Mouse (Mus musculus) cortical plate, adult 2 months (tissue): ENCODE data around the gene Slc10a1.

ENCODE experiments used
- CTCF ChIP-seq: fragments of 200-500 bp; IDR thresholded peaks from 2 replicates; pipeline ENCODE4 v1.5.1; 2011; ENCODE audit warnings: mild to moderate bottlenecking, control low read depth, low read length; ENCODE audit not compliant: insufficient read depth; ENCODE audit errors: extremely low read depth
- POLR2A ChIP-seq: fragments of 200-500 bp; IDR thresholded peaks from 2 replicates; pipeline ENCODE4 v1.6.1; 2011; ENCODE audit warnings: mild to moderate bottlenecking, low read length, control low read depth; ENCODE audit not compliant: insufficient read depth; ENCODE audit errors: extremely low read depth

DNA sequence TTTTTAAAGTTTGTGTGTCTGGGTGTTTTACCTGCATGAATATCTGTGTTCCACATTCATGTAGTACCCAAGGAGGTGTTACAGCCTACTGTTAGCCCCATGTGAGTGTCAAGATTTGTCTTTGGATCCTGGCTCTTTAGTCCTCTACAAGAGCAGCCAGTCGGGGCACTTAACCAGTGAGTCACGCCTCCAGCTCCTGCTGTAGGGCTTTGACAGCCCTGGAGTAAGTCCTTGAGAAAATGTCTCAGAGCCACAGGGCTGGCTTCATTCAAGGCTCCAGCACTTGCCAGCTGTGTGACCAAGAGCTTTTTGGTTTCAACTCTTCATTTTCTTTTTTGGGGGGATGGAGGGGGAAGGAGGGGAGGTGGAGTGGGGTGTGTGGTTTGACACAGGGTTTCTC lies 31.8 kb downstream of the Slc10a1 start:
- TF ChIP-seq CTCF (no peak), POLR2A (no peak)
